Mouse (Mus musculus) embryonic stem cell, embryonic (primary cell): ENCODE results near the gene Uqcc1.

ENCODE experiments used
- CTCF ChIA-PET, 4 experiments: fragments of 300-600 bp in 2 of 4; fragments of 350-600 bp in 2 of 4; sonication (Branson Sonifier 250); formaldehyde crosslinking; loops; one replicate each; lab custom pipeline; 2022; ENCODE audit warnings: inconsistent platforms in 2 of 4; lab: Charles Lee
- POLR2A ChIA-PET, 4 experiments: fragments of 300-600 bp in 2 of 4; fragments of 350-600 bp in 2 of 4; sonication (Branson Sonifier 250); formaldehyde crosslinking; loops; one replicate each; lab custom pipeline; 2022; ENCODE audit warnings: antibody characterized with exemption in 4 of 4, inconsistent platforms in 1 of 4; lab: Charles Lee

Gene Uqcc1

DNA sequence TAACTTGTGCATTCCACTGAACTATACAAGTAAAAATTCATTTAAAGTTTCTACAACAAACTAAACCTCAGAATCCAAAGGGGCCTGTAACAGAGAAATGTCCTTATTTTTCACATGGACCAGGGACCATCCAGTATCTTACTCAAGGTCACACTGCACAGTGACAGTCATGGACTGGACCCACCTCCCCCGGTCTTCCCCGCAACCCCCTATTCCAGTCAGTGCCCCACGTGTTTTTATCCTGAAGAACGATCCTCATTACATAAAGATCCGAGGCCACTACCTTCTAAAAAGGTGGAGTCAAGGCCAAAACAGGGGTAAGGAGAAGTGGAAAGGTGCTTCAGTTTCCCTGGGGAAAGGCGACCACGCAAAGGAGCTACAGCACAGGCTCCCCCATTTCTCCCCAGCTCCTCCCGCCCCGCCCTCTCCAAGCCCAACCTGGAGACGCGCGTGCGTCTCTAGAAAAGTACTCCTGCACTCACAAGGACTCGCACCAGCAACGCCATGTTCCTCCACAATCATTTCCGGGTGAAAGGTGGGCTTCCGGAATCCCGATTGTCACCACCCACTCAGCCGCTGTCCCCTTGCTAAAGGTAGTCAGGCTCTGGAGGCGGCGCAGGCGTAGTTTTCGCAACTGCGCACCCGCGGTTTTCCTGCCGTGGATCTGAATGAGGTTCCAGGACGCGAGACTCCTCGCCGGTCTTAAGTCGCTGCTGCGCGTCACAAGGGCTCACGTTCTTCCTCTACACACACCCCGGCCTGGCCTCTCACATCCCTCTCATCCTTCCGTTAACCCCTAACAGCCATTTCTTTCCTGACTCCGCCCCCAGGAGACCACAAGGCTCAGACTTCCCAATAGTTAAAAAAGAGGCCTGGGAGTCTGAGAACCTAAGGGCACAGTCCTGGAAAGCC lies at the start of gene Uqcc1:
Uqcc1 (minus strand) TSS at position 780 of the 912 bp plus-strand sequence.
- CTCF ChIA-PET: interaction anchor here in 1 of 4 experiments (1.1 kb wide), 1 partner anchor 16 kb away, joined by 6 read pairs; no protein-coding TSS in a partner anchor

DNA sequence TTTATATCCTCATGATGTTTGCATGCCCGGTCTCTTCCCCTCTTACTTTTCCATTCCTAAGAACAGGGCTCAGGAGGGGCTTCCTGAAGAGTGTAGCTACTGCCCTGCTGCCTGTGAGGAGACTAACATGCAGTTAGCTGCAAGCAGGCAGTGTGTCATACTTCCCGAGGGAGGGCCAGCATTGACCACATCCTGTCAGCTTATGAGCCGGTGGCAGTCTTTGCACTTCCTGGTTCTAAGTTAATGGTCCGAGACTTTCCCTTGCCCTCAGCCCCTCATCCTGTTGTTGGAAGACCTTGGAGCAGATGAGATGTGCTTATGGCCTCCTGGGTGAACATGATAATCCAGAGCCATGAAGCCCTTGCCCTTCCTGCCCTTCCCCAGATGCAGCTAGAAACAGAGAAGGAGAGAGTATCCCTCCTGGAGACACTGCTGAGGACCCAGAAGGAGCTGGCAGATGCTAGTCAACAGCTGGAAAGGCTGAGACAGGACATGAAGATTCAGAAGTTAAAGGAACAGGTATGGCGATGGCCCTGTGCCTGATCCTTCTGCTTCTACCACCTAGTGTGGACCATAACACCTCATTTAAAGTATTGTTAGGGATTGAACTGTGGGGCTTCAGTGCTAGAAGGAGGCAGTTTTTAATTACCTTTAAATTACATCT lies 49.4 kb upstream of the Uqcc1 start:
- CTCF ChIA-PET: no interaction called here
- POLR2A ChIA-PET: interaction anchor here in 3 of 4 experiments (0.7 to 1.7 kb wide), 11 partner anchors 11 to 201 kb away, joined by 3 to 5 read pairs (median 3); partner anchors contain the start of genes 6430550D23Rik (in 1 of the 3), Ergic3 (in 1 of the 3) and Uqcc1 (in 1 of the 3)

More for the DNA sequence above, at the start of gene Uqcc1:
- POLR2A ChIA-PET: interaction anchor here (0.6 to 3.4 kb wide), 21 partner anchors 10 to 182 kb away, joined by 3 to 46 read pairs (median 4); partner anchors contain the start of genes Gm15557 (in 3 of the 4), Cep250 (in 2 of the 4), Cpne1 (in 1 of the 4) and Gdf5 (in 1 of the 4)

DNA sequence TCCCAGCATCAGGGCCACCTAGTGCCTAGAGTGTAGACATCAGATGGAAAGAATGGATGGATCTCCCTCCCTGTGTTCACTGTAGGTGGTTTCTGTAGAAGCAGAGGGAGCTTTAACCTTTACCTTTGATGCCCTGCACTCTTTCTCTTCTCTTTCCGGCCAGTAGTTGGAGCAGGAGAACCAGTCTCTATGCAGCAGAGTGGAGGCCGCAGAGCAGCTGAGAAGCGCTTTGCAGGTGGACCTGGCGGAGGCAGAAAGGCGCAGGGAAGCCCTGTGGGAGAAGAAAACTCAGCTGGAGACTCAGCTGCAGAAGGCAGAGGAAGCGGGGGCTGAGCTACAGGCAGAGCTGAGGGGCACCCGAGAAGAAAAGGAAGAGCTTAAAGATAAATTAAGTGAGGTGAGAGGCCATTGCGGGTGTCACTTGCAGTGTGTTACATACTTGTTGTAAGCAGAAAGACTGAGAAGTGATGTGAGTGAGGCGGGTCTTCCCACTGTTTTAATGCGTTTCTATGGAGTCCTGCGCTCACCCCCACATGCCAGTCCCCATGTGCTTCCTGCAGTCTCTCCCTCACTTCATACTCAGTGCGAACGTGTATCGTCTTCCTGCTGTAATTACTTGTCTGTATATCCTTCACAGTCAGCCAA lies 44.1 kb upstream of the Uqcc1 start:
- ChIA-PET CTCF (interaction anchor here (0.6 to 1.2 kb wide), 6 partner anchors 17 to 261 kb away, joined by 3 read pairs; partner anchors contain the start of gene Cep250 (in 1 of the 4)), POLR2A (interaction anchor here in 3 of 4 experiments (0.7 to 2.5 kb wide), 5 partner anchors 12 to 33 kb away, joined by 3 to 5 read pairs (median 3); partner anchors contain the start of genes 6430550D23Rik (in 1 of the 3), Cep250 (in 1 of the 3) and Ergic3 (in 1 of the 3))

DNA sequence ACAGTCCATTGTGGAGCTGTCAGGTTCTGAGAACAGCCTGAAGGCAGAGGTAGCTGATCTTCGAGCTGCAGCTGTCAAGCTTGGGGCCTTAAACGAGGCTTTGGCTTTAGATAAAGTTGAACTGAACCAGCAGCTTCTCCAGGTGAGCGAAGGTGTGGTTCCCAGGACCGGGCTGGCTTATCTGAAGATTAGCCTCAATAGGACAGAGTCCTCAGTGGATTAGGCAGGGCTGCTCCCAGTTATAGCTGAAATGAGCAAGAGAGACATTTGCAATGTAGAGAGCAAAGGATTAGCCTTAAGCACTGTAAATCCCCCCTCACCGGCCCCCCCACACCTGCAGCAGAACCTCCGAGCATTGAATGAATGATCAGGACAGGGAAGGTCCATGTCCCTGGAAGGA lies 43.2 kb upstream of the Uqcc1 start:
- ChIA-PET POLR2A (interaction anchor here in 1 of 4 experiments (1.3 to 1.7 kb wide), 2 partner anchors 14 to 17 kb away, joined by 3 to 5 read pairs; partner anchors contain the start of gene Cep250), CTCF (interaction anchor here in 3 of 4 experiments (0.5 to 1.2 kb wide), 3 partner anchors 17 to 160 kb away, joined by 3 to 5 read pairs (median 3); partner anchors contain the start of gene Cep250 (in 1 of the 3))

DNA sequence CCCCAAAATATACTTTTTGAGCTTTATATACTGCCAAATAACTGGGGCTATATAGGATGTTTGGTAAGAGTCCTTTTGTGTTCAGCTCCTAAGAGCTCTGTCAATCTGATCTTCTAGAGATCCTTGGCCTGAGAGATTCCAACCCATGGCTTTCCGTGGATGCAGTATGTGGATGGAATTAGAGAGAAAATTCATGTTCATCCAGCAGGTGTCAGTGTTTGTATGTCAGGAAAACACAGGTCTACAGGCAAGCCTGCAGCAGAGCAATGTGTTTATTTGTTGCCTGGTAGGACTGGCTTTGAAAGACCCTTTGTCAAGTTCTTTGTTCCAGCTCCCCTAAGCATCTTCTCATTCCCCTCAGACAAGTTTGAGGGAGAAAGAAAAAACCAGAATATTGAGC lies 32.9 kb upstream of the Uqcc1 start:
- POLR2A ChIA-PET: interaction anchor here in 1 of 4 experiments (0.6 to 2.3 kb wide), 7 partner anchors 9 to 184 kb away, joined by 3 to 7 read pairs (median 3); no protein-coding TSS in a partner anchor
- CTCF ChIA-PET: interaction anchor here in 1 of 4 experiments (0.6 kb wide), 1 partner anchor 160 kb away, joined by 3 read pairs; no protein-coding TSS in a partner anchor

DNA sequence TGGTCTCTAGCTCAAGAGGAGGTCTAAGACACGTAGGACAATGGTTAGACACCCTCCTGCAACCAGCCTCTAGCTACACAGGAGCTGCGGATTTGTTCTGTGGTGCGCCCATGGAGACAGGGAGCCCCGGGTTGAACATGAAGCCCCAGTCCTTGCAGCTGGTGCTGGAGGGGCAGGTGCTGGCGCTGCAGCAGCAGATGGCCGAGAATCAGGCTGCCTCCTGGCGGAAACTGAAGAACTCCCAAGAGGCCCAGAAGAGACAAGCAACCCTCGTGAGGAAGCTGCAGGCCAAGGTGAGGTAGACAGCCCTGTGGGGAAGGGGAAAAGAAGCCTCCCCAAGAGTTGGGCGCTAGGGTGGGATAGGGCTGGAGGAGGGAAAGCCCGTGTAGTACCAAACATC lies 31.8 kb upstream of the Uqcc1 start:
- POLR2A ChIA-PET: interaction anchor here in 1 of 4 experiments (0.9 to 2.3 kb wide), 4 partner anchors 10 to 104 kb away, joined by 3 to 7 read pairs (median 4); no protein-coding TSS in a partner anchor

DNA sequence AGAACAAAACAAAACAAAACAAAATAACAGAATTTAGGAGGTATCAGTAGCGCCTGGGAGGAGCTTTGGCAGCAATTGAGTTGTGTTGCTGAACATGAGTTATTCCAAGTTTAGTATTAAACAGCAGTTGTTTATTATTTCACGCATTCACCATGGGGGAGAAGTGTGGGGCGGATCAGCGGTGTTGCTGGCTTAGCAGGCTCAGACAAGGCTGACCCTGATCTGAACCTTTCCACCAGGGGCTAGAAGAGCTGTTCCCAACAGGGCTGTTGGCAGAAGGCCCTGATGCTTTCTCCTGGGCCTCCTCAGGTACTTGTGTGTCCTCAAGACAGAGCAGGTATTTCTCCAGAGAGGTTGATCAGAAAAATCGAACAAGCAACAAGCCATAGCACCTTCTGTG lies 29.9 kb upstream of the Uqcc1 start:
- ChIA-PET POLR2A (interaction anchor here in 1 of 4 experiments (5.1 kb wide), 1 partner anchor 17 kb away, joined by 75 read pairs; the partner anchor contains the start of genes Gdf5 and Gm15557), CTCF (no interaction called here)

More for the DNA sequence above, 31.8 kb upstream of the Uqcc1 start:
- CTCF ChIA-PET: interaction anchor here in 2 of 4 experiments (0.6 to 0.8 kb wide), 2 partner anchors 28 to 266 kb away, joined by 3 to 4 read pairs; no protein-coding TSS in a partner anchor

DNA sequence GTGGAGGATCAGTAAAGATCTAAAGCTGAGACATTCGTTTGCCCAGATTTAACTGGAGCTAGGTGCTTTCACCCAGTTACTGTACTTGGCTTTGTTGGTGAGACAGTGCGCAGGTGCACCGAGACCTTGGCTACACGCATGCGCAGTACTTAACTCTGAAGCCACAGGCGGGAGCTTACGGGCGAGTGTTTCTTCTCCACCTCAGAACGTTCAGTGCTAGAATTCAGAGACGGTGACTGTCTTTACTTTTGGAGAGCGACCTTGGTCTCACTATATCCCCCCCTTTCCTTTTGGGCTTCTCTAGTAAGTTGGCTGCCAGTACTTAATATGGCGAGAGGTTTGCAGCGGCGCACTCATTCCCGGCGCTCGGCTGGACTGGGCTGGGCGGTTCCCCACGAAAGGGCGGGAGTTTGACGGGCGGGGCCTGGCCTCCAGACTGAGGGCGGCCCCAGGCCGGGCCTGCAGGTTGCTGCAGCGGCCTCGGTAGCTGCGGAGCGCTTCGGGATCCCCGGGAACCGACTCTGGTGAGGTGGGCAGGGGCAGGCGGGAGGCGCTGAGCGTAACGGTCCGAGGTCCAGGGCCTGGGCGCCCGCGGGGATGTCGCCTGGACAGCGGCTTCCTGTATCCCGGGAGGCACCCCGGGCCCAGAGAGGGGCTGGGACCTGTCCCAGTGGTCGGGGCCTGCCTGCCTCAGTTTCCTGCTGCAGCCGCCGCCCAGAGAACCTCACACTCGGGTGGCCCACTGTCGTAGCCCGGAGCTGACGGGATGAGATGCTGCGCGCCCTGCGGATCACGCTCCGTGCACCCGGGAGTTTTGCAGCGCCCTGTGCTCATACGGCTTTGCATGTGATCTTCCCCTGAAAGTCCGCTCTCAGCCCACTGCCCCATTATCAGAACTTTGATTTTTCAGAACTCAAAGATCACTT lies 26.3 kb upstream of the Uqcc1 start, which contains the start of gene Cep250:
Cep250 (plus strand) TSS at position 325 of the 926 bp plus-strand sequence.
- ChIA-PET POLR2A (interaction anchor here in 3 of 4 experiments (0.5 to 5.1 kb wide), 79 partner anchors 8 to 883 kb away, joined by 3 to 75 read pairs (median 4); partner anchors contain the start of genes Cpne1 (in 3 of the 3), Rbm12 (in 3 of the 3), 6430550D23Rik (in 2 of the 3) and Eif6 (in 2 of the 3)), CTCF (interaction anchor here in 3 of 4 experiments (0.6 to 3.4 kb wide), 11 partner anchors 9 to 438 kb away, joined by 3 to 16 read pairs (median 3); partner anchors contain the start of genes Gdf5 (in 2 of the 3), 6430550D23Rik (in 1 of the 3), Ergic3 (in 1 of the 3) and Ggt7 (in 1 of the 3))

DNA sequence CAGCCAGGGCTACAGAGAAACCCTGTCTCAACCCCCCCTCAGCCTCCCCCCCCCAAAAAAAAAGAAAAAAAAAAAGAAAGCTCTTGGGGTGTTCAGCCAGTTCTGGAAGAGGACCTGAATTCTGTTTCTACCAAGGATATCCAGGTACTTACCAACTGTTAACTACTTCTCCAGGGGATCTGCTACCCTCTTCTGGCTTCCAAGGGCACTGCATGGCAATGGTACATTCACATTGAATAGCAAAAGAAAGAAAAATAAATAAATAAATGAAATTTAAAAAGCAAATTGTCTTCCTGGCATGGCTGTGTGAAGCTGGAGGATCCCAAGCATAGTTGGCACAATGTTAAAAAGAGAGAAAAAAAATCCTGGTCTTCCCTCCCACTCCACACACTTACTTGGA lies 21.9 kb upstream of the Uqcc1 start:
- CTCF ChIA-PET: interaction anchor here in 2 of 4 experiments (0.6 to 1.1 kb wide), 3 partner anchors 72 to 120 kb away, joined by 3 to 4 read pairs (median 3); no protein-coding TSS in a partner anchor

DNA sequence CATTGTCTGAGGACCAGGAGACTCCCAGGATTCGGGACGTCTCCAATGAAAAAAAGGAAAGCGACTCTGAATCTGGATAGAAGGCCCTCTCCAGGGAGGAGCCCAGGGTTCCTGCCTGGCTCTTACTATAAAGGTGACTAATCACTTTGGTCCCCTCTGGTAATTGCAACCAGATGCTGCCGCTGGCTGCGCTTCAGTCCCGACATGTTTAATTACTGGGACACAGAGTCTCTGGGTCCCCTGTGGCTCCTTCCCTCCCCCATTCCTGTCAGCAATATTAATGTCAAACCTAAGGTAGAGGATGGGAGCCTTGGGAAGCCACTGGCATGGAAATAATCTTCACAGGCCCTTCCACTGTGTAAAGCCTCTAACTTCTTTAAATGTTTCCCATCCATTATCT lies 19.3 kb upstream of the Uqcc1 start:
- CTCF ChIA-PET: no interaction called here
- POLR2A ChIA-PET: interaction anchor here in 1 of 4 experiments (1.1 kb wide), 1 partner anchor 9 kb away, joined by 3 read pairs; the partner anchor contains the start of gene Gm15557

More for the DNA sequence above, 21.9 kb upstream of the Uqcc1 start:
- POLR2A ChIA-PET: interaction anchor here in 1 of 4 experiments (0.6 to 1.5 kb wide), 2 partner anchors 120 to 159 kb away, joined by 3 read pairs; no protein-coding TSS in a partner anchor

DNA sequence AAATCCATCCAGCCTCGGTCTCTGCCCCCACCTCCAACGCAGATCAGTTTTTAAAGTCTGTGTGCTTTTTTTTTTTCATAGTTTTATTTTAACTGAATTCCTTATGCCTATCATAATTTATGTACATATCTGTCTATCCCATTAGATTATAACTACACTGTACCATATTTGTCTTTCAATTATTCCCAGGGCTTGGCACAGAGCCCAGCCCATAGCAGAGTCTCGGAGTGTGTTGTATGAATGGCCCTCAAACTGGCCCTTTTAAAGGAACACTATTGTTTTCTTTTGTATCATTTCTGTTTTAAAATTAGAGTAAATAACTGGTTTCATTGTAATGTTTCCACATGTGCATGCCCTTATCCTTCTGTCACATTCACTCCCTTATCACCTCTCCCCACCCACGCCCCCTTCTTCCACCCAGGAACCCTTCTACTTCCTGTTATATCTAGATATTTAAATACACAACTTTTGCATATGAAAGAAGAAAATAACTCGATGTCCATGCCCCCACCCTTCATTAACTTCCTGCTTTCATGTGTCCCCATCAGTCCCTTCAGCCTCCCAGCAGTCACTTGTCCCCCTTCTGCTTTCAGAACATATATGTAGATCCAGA lies 17.4 kb upstream of the Uqcc1 start:
- CTCF ChIA-PET: interaction anchor here in 1 of 4 experiments (2.0 to 2.4 kb wide), 2 partner anchors 99 to 145 kb away, joined by 9 to 32 read pairs; no protein-coding TSS in a partner anchor

DNA sequence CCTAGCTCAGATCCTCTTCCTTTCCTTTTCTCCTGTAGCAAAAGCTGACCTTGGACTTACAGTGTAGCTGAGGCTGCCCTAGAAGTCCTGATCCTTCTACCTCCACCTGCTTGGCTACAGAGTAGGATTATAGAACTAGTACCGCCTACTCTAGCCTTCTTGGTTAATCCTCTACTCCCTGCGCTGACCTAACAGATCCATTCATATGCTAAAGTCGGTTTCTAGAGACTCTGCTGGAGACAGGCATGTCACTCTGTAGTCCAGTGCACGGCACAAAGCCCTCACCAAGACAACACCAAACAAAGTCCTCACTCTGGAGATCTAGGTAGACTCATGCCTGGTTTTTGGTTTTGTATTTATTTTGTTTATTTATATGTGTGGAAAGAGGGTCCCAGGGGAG lies 16.4 kb upstream of the Uqcc1 start:
- POLR2A ChIA-PET: interaction anchor here in 3 of 4 experiments (0.6 to 9.1 kb wide), 20 partner anchors 10 to 305 kb away, joined by 3 to 75 read pairs (median 4); partner anchors contain the start of genes Cep250 (in 3 of the 3) and BC029722 (in 2 of the 3)

More for the DNA sequence above, 17.4 kb upstream of the Uqcc1 start:
- POLR2A ChIA-PET: interaction anchor here in 3 of 4 experiments (0.5 to 9.1 kb wide), 8 partner anchors 9 to 135 kb away, joined by 3 to 75 read pairs (median 3); partner anchors contain the start of genes Cep250 (in 2 of the 3) and BC029722 (in 1 of the 3)

DNA sequence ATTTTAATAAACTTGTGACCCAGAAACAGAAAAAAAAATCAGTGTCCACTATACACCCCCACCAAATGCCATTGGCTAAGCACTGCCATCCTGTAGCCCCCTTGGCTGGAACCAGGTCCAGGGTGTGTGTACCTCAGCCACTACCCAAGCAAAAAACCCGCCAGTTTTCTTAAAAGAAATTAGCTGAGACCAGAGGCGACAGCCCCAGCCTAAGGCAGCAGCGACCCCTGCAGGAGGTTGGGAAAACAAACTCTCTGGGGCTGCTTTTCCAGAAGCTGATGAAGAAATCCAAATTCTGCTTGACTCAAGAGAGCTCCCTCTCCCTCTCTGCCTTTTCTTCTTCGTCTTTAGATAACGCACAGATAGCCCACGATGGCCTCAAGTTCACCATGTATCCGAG lies 16.0 kb upstream of the Uqcc1 start:
- CTCF ChIA-PET: interaction anchor here (0.5 to 2.4 kb wide), 55 partner anchors 10 to 1297 kb away, joined by 3 to 32 read pairs (median 4); partner anchors contain the start of genes Cep250 (in 2 of the 4), Acss2 (in 1 of the 4), BC029722 (in 1 of the 4) and Eif6 (in 1 of the 4)
- POLR2A ChIA-PET: interaction anchor here in 3 of 4 experiments (0.6 to 9.1 kb wide), 21 partner anchors 9 to 305 kb away, joined by 3 to 75 read pairs (median 4); partner anchors contain the start of genes Cep250 (in 3 of the 3), BC029722 (in 2 of the 3), Cpne1 (in 1 of the 3) and Rbm12 (in 1 of the 3)

More for the DNA sequence above, 16.4 kb upstream of the Uqcc1 start:
- CTCF ChIA-PET: interaction anchor here (0.5 to 2.4 kb wide), 53 partner anchors 9 to 1298 kb away, joined by 3 to 32 read pairs (median 4); partner anchors contain the start of genes Cep250 (in 2 of the 4), Acss2 (in 1 of the 4), BC029722 (in 1 of the 4) and Eif6 (in 1 of the 4)

DNA sequence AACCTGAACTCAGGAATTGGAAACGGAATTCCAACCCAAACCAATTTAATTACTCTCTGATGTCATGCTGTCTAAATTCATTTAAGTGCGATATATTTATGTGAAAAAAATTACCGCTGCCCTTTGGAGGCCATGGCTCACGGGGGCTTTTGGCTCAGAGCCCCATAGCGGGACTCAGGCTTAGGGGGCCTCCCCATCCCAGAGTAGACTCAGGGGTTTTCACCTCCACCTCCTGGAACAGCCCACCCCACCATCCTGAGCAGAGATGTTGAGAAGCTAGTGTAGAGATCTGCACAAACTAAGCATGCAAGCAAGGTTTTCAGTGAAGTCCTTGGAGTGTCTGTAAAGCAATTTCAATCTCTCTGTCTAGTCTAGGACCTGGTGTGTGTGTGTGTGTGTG lies 15.5 kb upstream of the Uqcc1 start:
- CTCF ChIA-PET: interaction anchor here (0.7 to 2.4 kb wide), 37 partner anchors 9 to 428 kb away, joined by 3 to 32 read pairs (median 4); partner anchors contain the start of genes Cep250 (in 2 of the 4), Acss2 (in 1 of the 4), BC029722 (in 1 of the 4) and Eif6 (in 1 of the 4)
- POLR2A ChIA-PET: interaction anchor here in 3 of 4 experiments (0.6 to 9.1 kb wide), 16 partner anchors 9 to 701 kb away, joined by 3 to 75 read pairs (median 4); partner anchors contain the start of genes Cep250 (in 3 of the 3), BC029722 (in 1 of the 3), Cpne1 (in 1 of the 3) and Rbm12 (in 1 of the 3)
